Mouse (Mus musculus) heart, postnatal 0 days (tissue): ENCODE data around the gene Sar1b.

Experiments used
- CTCF ChIP-seq: IDR thresholded peaks from 2 replicates; pipeline ENCODE4 v1.5.1; 2016; ENCODE audit warnings: antibody characterized with exemption, control low read depth, low read depth
- EP300 ChIP-seq: IDR thresholded peaks from 2 replicates; pipeline ENCODE4 v1.6.1; 2016; ENCODE audit warnings: antibody characterized with exemption, low read depth

DNA sequence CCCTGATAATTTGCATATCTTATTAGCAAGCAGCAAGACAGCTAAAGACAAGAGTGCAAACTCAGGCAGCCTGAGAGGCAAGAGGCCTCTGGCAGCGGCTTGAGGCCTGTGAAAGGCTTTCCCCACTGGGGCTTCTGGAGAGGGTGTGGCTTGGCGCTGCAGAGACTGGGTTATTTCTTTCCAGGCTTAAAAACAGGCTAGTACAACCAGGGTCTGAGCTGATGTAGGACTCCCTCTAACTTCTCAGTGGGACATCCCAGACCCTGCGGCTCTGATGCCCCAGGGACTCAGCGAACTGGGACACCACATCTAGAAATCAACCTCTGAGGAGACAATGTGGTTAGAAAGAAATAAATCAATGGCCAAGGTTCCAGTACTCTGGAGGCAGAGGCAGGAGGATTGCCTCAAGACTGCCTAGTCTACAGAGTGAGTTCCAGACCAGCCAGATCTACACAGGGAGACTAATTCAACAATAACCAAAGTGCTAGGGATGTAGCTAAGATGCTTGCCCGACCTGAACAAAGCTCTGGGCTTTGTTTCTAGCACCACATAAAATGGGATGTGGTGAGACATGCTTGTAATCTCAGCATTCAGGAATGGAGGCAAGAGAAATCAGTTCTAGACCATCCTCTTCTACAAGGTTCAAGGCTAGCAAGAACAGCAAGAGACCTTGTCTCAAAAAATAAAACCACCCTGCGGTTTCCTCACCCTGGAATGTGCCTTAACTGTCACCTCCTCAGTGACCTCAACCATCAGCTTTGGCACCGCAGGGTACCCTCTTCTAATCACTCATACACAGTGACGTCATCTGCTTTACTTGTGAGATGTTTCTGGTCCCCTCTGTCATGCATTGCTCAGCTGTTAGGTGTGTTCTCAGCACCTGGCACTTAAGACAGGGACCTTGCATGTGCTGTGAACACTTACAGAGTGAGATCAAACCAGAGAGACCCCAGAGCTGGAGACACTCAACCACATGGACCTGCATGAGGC, 74.0 kb downstream of the Sar1b start:
- TF ChIP-seq CTCF, result no peak
- no peak for TF ChIP-seq EP300
